Mouse (Mus musculus) gastrocnemius, postnatal 25 days (tissue): ENCODE results near the gene Msh5. TPM values are rescaled to one million over a fixed set of nuclear protein-coding genes. Genes with fewer than 3 reads are reported as not detected.

Experiments
- DNase-seq: peaks from one replicate; pipeline ENCODE4 v3.0.0; 2022
- long read RNA-seq, 2 experiments: library from polyadenylated mRNA; stranded (forward); transcript quantifications; one replicate each; pipeline ENCODE4 v2.0.0; 2021
- total RNA-seq, 2 experiments: library from RNA; stranded (reverse); gene quantifications; 1 replicate in 1 of 2; 2 replicates in 1 of 2; pipeline ENCODE4 v1.2.3; 2021

Gene Msh5
- total RNA-seq, result under 1 TPM; 0.67 to 0.72 TPM
- long read RNA-seq, experiment 1, result 0 reads
- long read RNA-seq, experiment 2, result 0 reads

DNA sequence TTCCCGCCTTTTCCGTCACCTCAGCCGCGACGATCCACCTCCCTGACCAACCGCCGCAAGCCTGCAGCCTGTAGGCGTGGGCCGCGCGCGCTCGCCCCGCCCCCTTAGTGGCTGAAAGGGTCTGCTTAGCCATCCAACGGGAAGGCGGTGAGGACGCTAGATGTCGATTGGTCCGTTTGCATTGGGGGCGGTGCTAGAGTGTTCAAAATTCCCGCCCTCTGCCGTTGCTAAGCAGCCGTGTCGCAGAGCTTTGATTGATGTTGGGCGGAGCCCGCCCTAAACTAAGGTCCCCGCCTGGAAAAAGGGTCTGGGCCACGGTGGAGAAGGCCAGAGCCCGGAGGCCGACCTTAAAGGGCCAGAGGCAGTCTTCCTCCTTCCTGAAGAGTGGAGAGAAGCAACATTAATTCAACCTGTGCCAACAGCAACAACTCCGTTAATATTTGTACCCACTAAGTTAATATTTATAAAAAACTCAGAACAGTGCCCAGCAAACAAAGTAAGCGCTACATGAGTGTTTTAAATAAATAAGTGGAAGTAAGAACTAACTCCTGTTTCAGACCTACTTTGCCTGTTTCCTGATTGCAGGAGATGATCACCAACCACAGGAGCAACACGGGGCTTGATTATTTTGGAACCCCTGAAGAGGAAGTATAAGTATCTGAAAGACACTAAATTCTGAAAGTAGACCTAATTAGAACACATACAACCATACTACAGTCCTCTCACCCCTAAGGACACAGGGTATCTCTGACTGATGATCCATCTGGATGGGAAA, at the start of gene Msh5:
Msh5 (minus strand) TSS at position 65 of the 775 bp plus-strand sequence.
- peak; percentile 98 for DNase-seq

DNA sequence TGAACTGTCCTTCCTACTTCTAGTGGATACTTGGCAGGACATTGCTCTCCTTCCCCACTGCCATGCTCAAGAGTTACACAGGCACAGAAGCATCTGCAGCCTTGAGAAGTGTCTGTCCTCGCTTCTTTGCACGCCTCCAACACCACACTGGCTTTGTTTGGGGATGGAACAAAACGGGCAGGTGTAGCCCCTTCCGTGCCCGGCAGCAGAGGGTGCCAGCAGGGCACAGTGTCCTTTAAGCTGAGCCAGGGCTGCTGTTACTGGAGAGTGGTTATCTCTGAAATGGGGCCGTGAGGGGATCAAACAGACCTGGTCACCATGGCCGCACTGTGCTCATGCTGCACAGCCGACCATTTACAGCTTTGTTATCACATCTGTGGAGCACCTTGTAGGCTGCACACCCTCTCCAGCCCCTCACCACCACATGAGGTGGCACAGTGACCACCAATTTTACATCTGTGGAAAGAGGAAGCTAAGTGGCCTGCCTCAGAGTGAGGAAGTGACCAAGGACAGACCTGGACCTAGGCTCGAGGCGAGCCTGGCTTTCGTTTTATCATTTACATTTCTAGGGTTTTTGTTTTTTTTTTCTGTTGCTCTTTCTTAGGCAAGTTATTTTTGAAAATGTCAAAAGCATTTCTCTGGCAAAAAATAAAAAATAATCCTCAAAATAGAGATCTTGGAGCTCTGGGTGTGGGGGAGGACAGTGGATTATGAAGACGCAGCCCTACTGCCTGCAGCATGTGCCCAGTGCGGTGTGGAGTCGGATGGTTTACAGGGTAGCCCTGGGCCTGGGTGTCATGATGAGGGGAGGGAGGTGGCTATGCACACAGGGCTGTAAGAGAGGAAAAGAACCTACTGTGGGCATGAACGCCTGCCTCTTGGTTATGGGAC, 48.2 kb upstream of the Msh5 start:
- no peak for DNase-seq

GRCm38 (mm10) chr17:35092403-35093198, 46.1 kb upstream of the Msh5 start:
- DNase-seq, result no peak

GRCm38 (mm10) chr17:35090166-35090932, 43.8 kb upstream of the Msh5 start:
- DNase-seq, result peak; percentile 44

- peak; percentile 95 for DNase-seq
Observed at GRCm38 (mm10) chr17:35088825-35089644, 42.5 kb upstream of the Msh5 start, which contains the start of gene Abhd16a. TSS of gene Abhd16a (plus strand) at chr17:35089263.

GRCm38 (mm10) chr17:35088151-35088550, 41.6 kb upstream of the Msh5 start:
- no peak for DNase-seq

GRCm38 (mm10) chr17:35085208-35085865, 38.8 kb upstream of the Msh5 start, which contains the start of gene Ly6g6f:
TSS of gene Ly6g6f (minus strand) at chr17:35085610.
- no peak for DNase-seq

DNA sequence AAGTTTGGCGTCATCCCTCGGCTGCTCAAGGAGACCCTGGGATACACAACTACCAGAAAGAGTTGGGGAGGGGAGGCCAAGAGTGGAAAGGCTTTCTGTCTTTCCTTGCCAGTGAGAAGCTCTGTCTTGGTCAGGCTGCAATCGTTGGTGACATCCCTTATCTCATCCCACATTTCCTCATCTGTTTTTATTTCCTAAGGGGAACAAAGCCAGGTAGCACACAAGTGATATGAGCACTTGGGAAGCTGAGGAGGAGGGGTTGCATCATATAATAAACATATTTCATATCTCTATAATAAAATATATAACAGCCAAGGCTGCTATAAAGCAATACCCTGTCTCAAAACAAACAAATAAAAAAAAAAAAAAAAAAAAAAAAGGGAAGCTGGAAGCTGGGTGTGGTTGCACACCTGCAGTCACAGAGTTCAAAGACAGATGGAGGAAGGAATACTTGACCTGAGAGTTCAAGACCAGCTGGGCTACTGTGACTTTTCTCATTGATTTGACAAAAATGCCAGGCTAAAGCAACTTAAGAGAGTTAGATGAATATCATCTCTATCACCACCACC, 37.5 kb upstream of the Msh5 start:
- no peak for DNase-seq

- no peak for DNase-seq
Observed at GRCm38 (mm10) chr17:35082841-35083576, 36.5 kb upstream of the Msh5 start.

DNA sequence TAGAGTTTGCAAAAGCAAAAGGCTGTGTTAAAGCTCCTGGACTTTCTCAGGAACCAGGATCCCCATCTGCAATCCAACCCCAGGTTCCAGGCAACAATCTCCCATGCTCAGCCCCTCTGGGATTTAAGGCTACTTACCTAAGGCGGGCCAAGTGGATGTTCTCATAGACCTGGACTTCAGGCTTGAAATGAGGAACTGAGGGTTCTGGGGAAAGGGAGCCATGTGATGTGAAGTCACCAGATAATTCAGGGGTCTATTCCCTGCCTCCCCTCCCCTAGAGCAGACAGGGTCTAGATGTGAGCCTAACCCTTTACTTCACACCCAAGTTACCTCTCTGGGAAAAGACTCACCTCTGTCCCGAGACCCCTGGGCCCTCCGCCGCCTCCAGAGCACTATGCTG, 34.2 kb upstream of the Msh5 start:
- DNase-seq, result no peak

DNA sequence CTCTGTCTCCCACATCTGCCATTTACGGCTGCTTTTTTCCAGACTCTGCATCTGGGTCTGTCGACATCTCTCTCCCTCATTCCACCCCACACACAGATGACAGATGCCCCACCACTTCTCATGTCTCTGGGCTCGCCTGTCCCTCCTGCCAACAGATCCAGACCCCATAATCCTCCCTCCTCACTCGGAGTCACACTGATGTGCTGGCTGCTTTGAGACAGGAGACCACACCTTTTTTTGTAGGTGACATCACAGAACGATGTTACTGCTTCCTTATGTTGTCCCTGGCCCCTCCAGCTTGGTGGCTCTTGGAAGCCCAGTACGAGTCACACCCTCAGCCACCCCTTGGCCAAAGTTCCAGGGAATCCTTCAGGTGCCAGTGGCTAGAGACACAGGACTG, 33.7 kb upstream of the Msh5 start:
- no peak for DNase-seq

- DNase-seq, result no peak
Observed at GRCm38 (mm10) chr17:35079778-35080177, 33.2 kb upstream of the Msh5 start.

- DNase-seq, result no peak
Observed at GRCm38 (mm10) chr17:35077786-35078233, 31.3 kb upstream of the Msh5 start, which contains the start of gene Ly6g6d. TSS of gene Ly6g6d (minus strand) at chr17:35078065.

GRCm38 (mm10) chr17:35077285-35077684, 30.7 kb upstream of the Msh5 start:
- no peak for DNase-seq

DNA sequence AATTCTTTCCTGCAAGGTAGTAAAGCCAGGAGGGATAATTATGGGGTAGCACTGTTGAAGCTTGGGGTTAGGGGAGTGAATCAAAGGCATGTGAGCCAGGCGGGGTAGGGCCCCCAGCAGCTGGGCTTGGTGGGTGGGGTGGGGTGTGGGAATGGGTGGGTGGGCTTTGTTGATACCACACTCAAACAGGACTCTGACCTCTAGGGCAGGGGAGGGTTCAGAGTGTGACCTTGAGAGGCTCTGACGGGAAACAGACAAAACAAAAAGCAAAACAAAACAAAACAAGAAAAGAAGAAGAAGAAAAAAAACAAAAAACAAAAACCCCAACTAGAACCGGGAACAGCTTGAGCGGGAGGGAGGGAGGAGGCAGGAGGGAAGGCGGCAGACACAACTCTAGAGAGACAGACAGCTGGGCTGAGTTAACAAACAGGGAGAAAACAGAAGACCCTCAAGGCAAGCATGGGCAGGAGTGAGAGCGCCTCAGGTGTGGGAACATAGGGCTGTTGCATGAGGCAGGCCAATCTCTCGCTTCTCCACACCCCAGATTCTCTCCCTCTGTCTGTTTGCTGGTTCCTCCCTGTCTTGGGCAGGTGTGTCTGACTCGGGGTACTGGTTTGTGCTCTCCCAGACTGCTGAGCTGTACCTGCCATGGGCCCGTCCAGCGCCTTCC, 30.1 kb upstream of the Msh5 start, which contains the start of gene Ly6g6e:
Ly6g6e (plus strand) TSS at position 396 of the 670 bp plus-strand sequence.
- DNase-seq, result no peak

- DNase-seq, result no peak
Observed at GRCm38 (mm10) chr17:35074097-35074496, 27.6 kb upstream of the Msh5 start.

DNA sequence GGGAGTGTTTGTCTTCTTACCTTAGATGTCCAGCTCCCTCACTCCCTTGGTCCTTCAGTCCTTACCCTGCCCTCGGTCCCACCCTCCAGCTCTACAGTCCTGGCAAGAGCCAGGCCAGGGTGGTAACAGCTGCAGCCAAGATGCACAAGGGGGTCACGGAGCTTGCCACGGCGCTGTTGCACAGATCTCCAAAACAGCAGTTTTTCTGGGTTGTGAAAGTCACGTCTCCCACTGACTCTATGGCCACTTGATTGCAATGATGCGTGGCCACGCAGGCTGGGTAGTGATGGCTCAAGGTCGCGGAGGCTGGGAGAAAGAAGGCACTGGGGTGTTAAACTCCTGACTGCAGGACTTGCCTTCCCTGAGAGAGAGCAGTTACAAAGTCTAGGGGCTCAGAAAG, 24.9 kb upstream of the Msh5 start:
- no peak for DNase-seq
